ENCODE assay signal across 22 mouse cellular contexts in the genomic region with DNA sequence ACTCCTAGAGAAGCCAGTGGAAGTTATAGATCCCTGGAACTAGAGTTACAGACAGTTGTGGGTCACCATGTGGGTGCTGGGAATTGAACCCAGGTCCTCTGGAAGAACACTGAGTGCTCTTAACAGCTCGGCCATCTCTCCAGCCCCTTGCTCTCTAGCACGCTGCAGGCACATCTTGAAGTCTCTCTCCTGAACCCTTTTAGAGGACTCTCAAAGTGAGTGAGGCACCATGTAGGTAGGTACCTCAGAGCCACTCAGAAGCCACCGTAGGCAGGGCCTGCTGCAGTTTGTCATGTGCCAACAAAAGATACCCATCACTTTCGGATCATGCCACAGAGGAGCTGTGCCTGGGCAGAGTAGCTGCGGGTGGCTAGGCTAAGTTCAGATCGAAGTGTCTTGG. TPM values are rescaled to one million over a fixed set of nuclear protein-coding genes. Genes with fewer than 3 reads are reported as not detected.
"Had no signal": no experiment of that assay in that cellular context is flagged by ENCODE, and none has a peak within 500 bp of the region (broad histone marks: within the 10 kb centered on the region; RNA-seq: fewer than 3 reads in every experiment).

No protein-coding gene starts in this region.

- H3K4me2 ChIP-seq: lung, embryonic 15.5 days; midbrain, embryonic 12.5 days; midbrain, embryonic 15.5 days; neural tube, embryonic 12.5 days; stomach, embryonic 15.5 days had no signal

- H3K9me3 ChIP-seq: lung, embryonic 15.5 days; megakaryocyte, embryonic 14.5 days; midbrain, embryonic 12.5 days; midbrain, embryonic 15.5 days; neural tube, embryonic 12.5 days; stomach, embryonic 15.5 days had no signal

- H3K27ac ChIP-seq: lung, embryonic 15.5 days; macrophage; midbrain, embryonic 12.5 days; midbrain, embryonic 15.5 days; neural tube, embryonic 12.5 days; stomach, embryonic 15.5 days; stomach, postnatal 0 days had no signal

- H3K36me3 ChIP-seq: lung, embryonic 15.5 days; midbrain, embryonic 12.5 days; midbrain, embryonic 15.5 days; neural tube, embryonic 12.5 days; stomach, embryonic 15.5 days had no signal

- H3K4me3 ChIP-seq: lung, embryonic 15.5 days; megakaryocyte, embryonic 14.5 days; midbrain, embryonic 12.5 days; midbrain, embryonic 15.5 days; neural tube, embryonic 12.5 days; stomach, embryonic 15.5 days had no signal

- H3K9ac ChIP-seq: liver, postnatal 0 days; lung, embryonic 15.5 days; midbrain, embryonic 12.5 days; midbrain, embryonic 15.5 days; neural tube, embryonic 12.5 days; stomach, embryonic 15.5 days had no signal

- DNase-seq: liver, postnatal 0 days; lung, adult 2 months; lung, postnatal 14 days; lung, postnatal 36 days; right cerebral cortex, postnatal 14 days; thymus, adult 2 months; thymus, postnatal 25 days; thymus, postnatal 4 days had no signal

- ATAC-seq: liver, postnatal 0 days; lung, postnatal 0 days; midbrain, embryonic 15.5 days had no signal

- H3K27me3 ChIP-seq: midbrain, embryonic 15.5 days; neural tube, embryonic 12.5 days; stomach, embryonic 15.5 days had no signal

RNA-seq across cellular contexts. Expression of a gene that starts 6.3 kb away (rescaled TPM):
- total RNA-seq: megakaryocyte progenitor cell, adult 5-6 weeks; midbrain, postnatal 0 days; monocyte, adult 5-6 weeks; neutrophil, adult 5-6 weeks had no signal
- polyA plus RNA-seq: macrophage; midbrain, embryonic 15.5 days; midbrain, postnatal 0 days; neural tube, embryonic 14.5 days had no signal

RNA-seq across cellular contexts. Expression of a gene that starts 43.1 kb away (rescaled TPM):
- total RNA-seq: megakaryocyte progenitor cell, adult 5-6 weeks; monocyte, adult 5-6 weeks; neutrophil, adult 5-6 weeks had no signal

RNA-seq across cellular contexts. Expression of a gene that starts 45.0 kb away (rescaled TPM):
- total RNA-seq: megakaryocyte progenitor cell, adult 5-6 weeks; monocyte, adult 5-6 weeks had no signal
- polyA plus RNA-seq: macrophage had no signal
